In genomic region chr6:142990516-142990915, GRCm38 (mm10) we compare ENCODE assay signal across 18 mouse cellular contexts. TPM values are rescaled to one million over a fixed set of nuclear protein-coding genes. Genes with fewer than 3 reads are reported as not detected.
"Had no signal": no experiment of that assay in that cellular context is flagged by ENCODE, and none has a peak within 500 bp of the region (broad histone marks: within the 10 kb centered on the region; RNA-seq: fewer than 3 reads in every experiment).

No protein-coding gene starts in this region.

- H3K4me1 ChIP-seq: lung, embryonic 15.5 days had no signal

- H3K9me3 ChIP-seq: lung, embryonic 15.5 days; megakaryocyte, embryonic 14.5 days; midbrain, embryonic 13.5 days; midbrain, embryonic 15.5 days; neural tube, embryonic 12.5 days; stomach, embryonic 15.5 days had no signal

- H3K4me2 ChIP-seq: lung, embryonic 15.5 days; midbrain, embryonic 13.5 days; midbrain, embryonic 15.5 days; neural tube, embryonic 12.5 days; stomach, embryonic 15.5 days had no signal

- H3K36me3 ChIP-seq: lung, embryonic 15.5 days; midbrain, embryonic 13.5 days; midbrain, embryonic 15.5 days; neural tube, embryonic 12.5 days; stomach, embryonic 15.5 days had no signal

- H3K9ac ChIP-seq: liver, postnatal 0 days; lung, embryonic 15.5 days; midbrain, embryonic 13.5 days; midbrain, embryonic 15.5 days; neural tube, embryonic 12.5 days; stomach, embryonic 15.5 days had no signal

- ATAC-seq: liver, postnatal 0 days; lung, postnatal 0 days; midbrain, embryonic 13.5 days; midbrain, embryonic 15.5 days had no signal

- DNase-seq: liver, postnatal 0 days; lung, adult 2 months; lung, postnatal 14 days; lung, postnatal 36 days; right cerebral cortex, postnatal 14 days; thymus, adult 2 months; thymus, postnatal 25 days; thymus, postnatal 4 days had no signal

- H3K27ac ChIP-seq: lung, embryonic 15.5 days; macrophage; midbrain, embryonic 13.5 days; midbrain, embryonic 15.5 days; neural tube, embryonic 12.5 days; stomach, embryonic 15.5 days; stomach, postnatal 0 days had no signal

- H3K4me3 ChIP-seq: lung, embryonic 15.5 days; megakaryocyte, embryonic 14.5 days; midbrain, embryonic 13.5 days; midbrain, embryonic 15.5 days; neural tube, embryonic 12.5 days; stomach, embryonic 15.5 days had no signal

- H3K27me3 ChIP-seq: lung, embryonic 15.5 days; midbrain, embryonic 13.5 days; midbrain, embryonic 15.5 days; neural tube, embryonic 12.5 days; stomach, embryonic 15.5 days had no signal

RNA-seq across cellular contexts. Expression of gene St8sia1, which starts 26.3 kb away (rescaled TPM):
- total RNA-seq: monocyte, adult 5-6 weeks had no signal
